Mouse (Mus musculus) 3134 (cell line): Measurements from ENCODE around the gene Lrrc4b.

ENCODE experiments used
- DNase-seq: peaks from one replicate; pipeline ENCODE4 v3.0.0-alpha.2; 2011; ENCODE audit warnings: low spot score; ENCODE audit not compliant: insufficient read length; ENCODE audit errors: extremely low read depth

Lrrc4b gene

GRCm38 (mm10) chr7:44463056-44463425, 34.2 kb downstream of the Lrrc4b start:
- DNase-seq: no peak

GRCm38 (mm10) chr7:44463556-44464225, 34.9 kb downstream of the Lrrc4b start:
- no peak for DNase-seq

GRCm38 (mm10) chr7:44464511-44464910, 35.7 kb downstream of the Lrrc4b start:
- no peak for DNase-seq

- DNase-seq: no peak
Observed at GRCm38 (mm10) chr7:44465111-44465510, 36.3 kb downstream of the Lrrc4b start, which contains the start of gene Aspdh. Gene Aspdh (plus strand): TSS chr7:44465391.

- DNase-seq: no peak
Observed at GRCm38 (mm10) chr7:44466006-44466887, 37.4 kb downstream of the Lrrc4b start.

- DNase-seq: no peak
Observed at GRCm38 (mm10) chr7:44466888-44467311, 38.1 kb downstream of the Lrrc4b start.

- DNase-seq: peak; percentile 92
Observed at GRCm38 (mm10) chr7:44467811-44468411, 39.1 kb downstream of the Lrrc4b start, which contains the start of gene Josd2. Gene Josd2 (plus strand): TSS chr7:44467980.

GRCm38 (mm10) chr7:44468644-44469285, 39.9 kb downstream of the Lrrc4b start:
- no peak for DNase-seq

GRCm38 (mm10) chr7:44469677-44470675, 41.2 kb downstream of the Lrrc4b start:
- no peak for DNase-seq

GRCm38 (mm10) chr7:44470696-44471612, 42.1 kb downstream of the Lrrc4b start:
- DNase-seq: no peak

GRCm38 (mm10) chr7:44471880-44472557, 43.2 kb downstream of the Lrrc4b start:
- DNase-seq: no peak

GRCm38 (mm10) chr7:44472558-44472885, 43.7 kb downstream of the Lrrc4b start:
- DNase-seq: no peak

GRCm38 (mm10) chr7:44472961-44473646, 44.3 kb downstream of the Lrrc4b start:
- no peak for DNase-seq

GRCm38 (mm10) chr7:44474419-44474818, 45.6 kb downstream of the Lrrc4b start:
- peak; percentile 64 for DNase-seq

GRCm38 (mm10) chr7:44475046-44475614, 46.3 kb downstream of the Lrrc4b start:
- no peak for DNase-seq

- DNase-seq: no peak
Observed at GRCm38 (mm10) chr7:44482836-44483435, 54.1 kb downstream of the Lrrc4b start.

GRCm38 (mm10) chr7:44484109-44484508, 55.3 kb downstream of the Lrrc4b start:
- DNase-seq: no peak
